Mouse (Mus musculus) embryonic facial prominence, embryonic 11.5 days (tissue): ENCODE measurements around the gene Lef1. TPM values are rescaled to one million over a fixed set of nuclear protein-coding genes. Genes with fewer than 3 reads are reported as not detected.

Source experiments
- ATAC-seq: fragments of 200-750 bp; cut with Nextera tagmentation; replicated peaks from 2 replicates; pipeline ENCODE4 v1.8.0; 2017; ENCODE audit warnings: low read depth; ENCODE audit not compliant: insufficient number of reproducible peaks, low FRiP score, low TSS enrichment
- DNase-seq: peaks from one replicate; pipeline ENCODE4 v3.0.0-alpha.2; 2015; ENCODE audit warnings: low spot score
- H3K27ac ChIP-seq: fragments of 300-500 bp; sonication (generic); replicated peaks from 2 replicates; pipeline ENCODE4 v1.5.1; 2014; ENCODE audit warnings: mild to moderate bottlenecking, low read depth, low read length, control low read depth
- H3K27me3 ChIP-seq: fragments of 300-500 bp; sonication (generic); 2 replicates; pipeline ENCODE4 v1.6.1; 2014; ENCODE audit warnings: mild to moderate bottlenecking, low read length, moderate library complexity, mixed read lengths; ENCODE audit not compliant: control insufficient read depth, insufficient read depth
- H3K36me3 ChIP-seq: fragments of 300-500 bp; sonication (generic); replicated peaks from 2 replicates; pipeline ENCODE4 v1.6.1; 2014; ENCODE audit warnings: low read depth, mild to moderate bottlenecking, low read length, moderate library complexity, mixed read lengths; ENCODE audit not compliant: control insufficient read depth, insufficient read depth
- H3K4me1 ChIP-seq: fragments of 300-500 bp; sonication (generic); 2 replicates; pipeline ENCODE4 v1.6.1; 2014; ENCODE audit warnings: low read length, mixed read lengths; ENCODE audit not compliant: control insufficient read depth, insufficient read depth
- H3K4me2 ChIP-seq: fragments of 300-500 bp; sonication (generic); 2 replicates; pipeline ENCODE4 v1.6.1; 2014; ENCODE audit warnings: low read depth, mild to moderate bottlenecking, control low read depth, low read length, moderate library complexity
- H3K4me3 ChIP-seq: fragments of 300-500 bp; sonication (generic); 2 replicates; pipeline ENCODE4 v1.5.1; 2014; ENCODE audit warnings: low read depth, low read length, control low read depth
- H3K9ac ChIP-seq: fragments of 300-500 bp; sonication (generic); replicated peaks from 2 replicates; pipeline ENCODE4 v1.6.1; 2014; ENCODE audit warnings: mild to moderate bottlenecking, control low read depth, low read length
- H3K9me3 ChIP-seq: fragments of 300-500 bp; sonication (generic); replicated peaks from 2 replicates; pipeline ENCODE4 v1.6.1; 2016; ENCODE audit warnings: mild to moderate bottlenecking, low read length, inconsistent platforms, mixed read lengths; ENCODE audit not compliant: control insufficient read depth
- WGBS: fragments of 180-500 bp; shearing (Covaris S2); extraction: QIAGEN DNeasy Blood & Tissue Kit; methylation state at CpG from one replicate; pipeline ENCODE4 v1.1.7; 2014; 5-methylcytosine and 5-hydroxymethylcytosine counted together
- polyA plus RNA-seq: library from polyadenylated mRNA; unstranded; fragments of >200 nt; fragmentation: Nextera tagmentation; extraction: Ambion mirVana; gene quantifications from 2 replicates; pipeline ENCODE4 v1.2.1, GENCODE M21; 2014

The Lef1 gene
- polyA plus RNA-seq, 1 experiment from 2014 or later: 87.2 TPM

GRCm38 (mm10) chr3:131154576-131154975, 44.3 kb downstream of the Lef1 start:
- no peaks in the 10 kb centered on the region for H3K27me3 ChIP-seq
- H3K4me3 ChIP-seq: no peak overlapping the region
- DNase-seq: no peak
- no peaks in the 10 kb centered on the region for H3K9me3 ChIP-seq
- WGBS: 81% methylated on average over 9 of the region's 9 CpGs
- no peak overlapping the region for H3K9ac ChIP-seq
- ATAC-seq: no peak
- no peak overlapping the region for H3K27ac ChIP-seq
- H3K4me2 ChIP-seq: no peak overlapping the region
- H3K4me1 ChIP-seq: peaks cover 5% of the 10 kb centered on the region
- no peaks in the 10 kb centered on the region for H3K36me3 ChIP-seq

GRCm38 (mm10) chr3:131155066-131155465, 44.8 kb downstream of the Lef1 start:
- H3K27ac ChIP-seq: no peak overlapping the region
- no peak for ATAC-seq
- no peaks in the 10 kb centered on the region for H3K27me3 ChIP-seq
- no peak overlapping the region for H3K4me3 ChIP-seq
- H3K36me3 ChIP-seq: no peaks in the 10 kb centered on the region
- H3K9me3 ChIP-seq: no peaks in the 10 kb centered on the region
- no peak overlapping the region for H3K4me2 ChIP-seq
- peaks cover 5% of the 10 kb centered on the region for H3K4me1 ChIP-seq
- no peak for DNase-seq
- H3K9ac ChIP-seq: no peak overlapping the region
- WGBS: 83% methylated on average over 7 of the region's 7 CpGs

GRCm38 (mm10) chr3:131155657-131156056, 45.4 kb downstream of the Lef1 start:
- no peak overlapping the region for H3K4me2 ChIP-seq
- ATAC-seq (no peak), DNase-seq (no peak)
- no peaks in the 10 kb centered on the region for H3K36me3 ChIP-seq
- no peak overlapping the region for H3K9ac ChIP-seq
- 8% methylated on average over 3 of the region's 3 CpGs for WGBS
- peaks cover 5% of the 10 kb centered on the region for H3K4me1 ChIP-seq
- no peak overlapping the region; the same call in 1 of the 2 replicates for H3K27ac ChIP-seq
- no peaks in the 10 kb centered on the region for H3K9me3 ChIP-seq
- H3K27me3 ChIP-seq: no peaks in the 10 kb centered on the region
- no peak overlapping the region for H3K4me3 ChIP-seq

GRCm38 (mm10) chr3:131156377-131156776, 46.1 kb downstream of the Lef1 start:
- Histone ChIP-seq H3K9me3 (no peaks in the 10 kb centered on the region), H3K27me3 (no peaks in the 10 kb centered on the region), H3K9ac (0 out of 2 replicates have a peak overlapping the region, but pooled peaks have one; percentile 23), H3K4me1 (peaks cover 5% of the 10 kb centered on the region), H3K36me3 (no peaks in the 10 kb centered on the region), H3K4me3 (no peak overlapping the region), H3K4me2 (no peak overlapping the region), H3K27ac (no peak overlapping the region)
- ATAC-seq: no peak
- WGBS: 23% methylated on average over 11 of the region's 11 CpGs
- DNase-seq: peak; percentile 51

- H3K4me3 ChIP-seq: no peak overlapping the region
- no peak overlapping the region for H3K4me2 ChIP-seq
- no peak overlapping the region for H3K27ac ChIP-seq
- H3K9me3 ChIP-seq: no peaks in the 10 kb centered on the region
- WGBS: 37% methylated on average over 7 of the region's 7 CpGs
- no peaks in the 10 kb centered on the region for H3K36me3 ChIP-seq
- H3K27me3 ChIP-seq: no peaks in the 10 kb centered on the region
- ATAC-seq: no peak
- DNase-seq: no peak
- H3K9ac ChIP-seq: no peak overlapping the region
- peaks cover 5% of the 10 kb centered on the region for H3K4me1 ChIP-seq
Measured at GRCm38 (mm10) chr3:131157471-131157870, 47.2 kb downstream of the Lef1 start.

- ATAC-seq: no peak
- no peak overlapping the region for H3K4me3 ChIP-seq
- 46% methylated on average over 12 of the region's 12 CpGs for WGBS
- H3K36me3 ChIP-seq: no peaks in the 10 kb centered on the region
- no peak overlapping the region for H3K27ac ChIP-seq
- H3K9me3 ChIP-seq: no peaks in the 10 kb centered on the region
- H3K4me2 ChIP-seq: no peak overlapping the region
- no peak overlapping the region for H3K9ac ChIP-seq
- DNase-seq: no peak
- H3K4me1 ChIP-seq: peaks cover 5% of the 10 kb centered on the region
- no peaks in the 10 kb centered on the region for H3K27me3 ChIP-seq
Measured at GRCm38 (mm10) chr3:131159204-131159760, 49.0 kb downstream of the Lef1 start.

- H3K36me3 ChIP-seq: no peaks in the 10 kb centered on the region
- no peaks in the 10 kb centered on the region for H3K9me3 ChIP-seq
- no peak overlapping the region for H3K27ac ChIP-seq
- H3K4me3 ChIP-seq: no peak overlapping the region
- H3K4me1 ChIP-seq: peaks cover 5% of the 10 kb centered on the region
- no peak overlapping the region for H3K9ac ChIP-seq
- H3K4me2 ChIP-seq: no peak overlapping the region
- ATAC-seq (no peak), DNase-seq (no peak)
- WGBS: 76% methylated on average over 14 of the region's 14 CpGs
- H3K27me3 ChIP-seq: no peaks in the 10 kb centered on the region
Measured at GRCm38 (mm10) chr3:131159881-131160615, 49.8 kb downstream of the Lef1 start.

- ATAC-seq (no peak), DNase-seq (no peak)
- Histone ChIP-seq H3K9ac (no peak overlapping the region), H3K9me3 (no peaks in the 10 kb centered on the region), H3K27ac (no peak overlapping the region), H3K4me3 (no peak overlapping the region), H3K4me1 (peaks cover 5% of the 10 kb centered on the region; the same call in 1 of the 2 replicates), H3K4me2 (no peak overlapping the region), H3K36me3 (no peaks in the 10 kb centered on the region), H3K27me3 (no peaks in the 10 kb centered on the region)
- 45% methylated on average over 7 of the region's 7 CpGs for WGBS
Measured at GRCm38 (mm10) chr3:131160921-131161320, 50.6 kb downstream of the Lef1 start.
